Mouse (Mus musculus) liver, adult 2 months (tissue): ENCODE measurements around the gene Gm33543.

Experiments
- CTCF ChIP-seq: fragments of 200-500 bp; IDR thresholded peaks from 2 replicates; pipeline ENCODE4 v1.5.1; 2011; ENCODE audit warnings: low read depth, low read length, control low read depth
- POLR2A ChIP-seq: fragments of 200-500 bp; IDR thresholded peaks from 2 replicates; pipeline ENCODE4 v1.6.1; 2011; ENCODE audit warnings: low read length, control low read depth; ENCODE audit not compliant: insufficient read depth; ENCODE audit errors: extremely low read depth

GRCm38 (mm10) chr10:95839803-95840202 is 2.9 kb downstream of the Gm33543 start:
- TF ChIP-seq CTCF (no peak), POLR2A (no peak)
